ENCODE assay signal across 12 mouse cellular contexts in genomic region chr3:82767484-82767883, GRCm38 (mm10).
A peak's percentile ranks its signal among the peaks of the same experiment; 100 is the strongest.
DNase-seq lines count a peak whose midpoint lies in the region.
"Had no signal": no experiment of that assay in that cellular context is flagged by ENCODE, and none has a peak within 500 bp of the region (broad histone marks: within the 10 kb centered on the region; RNA-seq: fewer than 3 reads in every experiment).

No protein-coding gene starts in this region.

- intact Hi-C loops in heart, postnatal 25 days (cut with DNase I) = no loop called here

- DNase-seq in right cerebral cortex, adult 2 months (ENCODE audit: low spot score in 2 of 2) = peak; percentile 26 to 28
- no peak for DNase-seq in right cerebral cortex, postnatal 4 days
- DNase-seq in embryo, embryonic 9.5 days (ENCODE audit: extremely low spot score) = peak; percentile 14
- DNase-seq in left cerebral cortex, adult 18-20 months (ENCODE audit: low spot score in 2 of 2) = peak; percentile 41 to 58
- DNase-seq in telencephalon, adult 2 months (ENCODE audit: low read depth, low spot score) = peak; percentile 55
- DNase-seq in cerebellum, postnatal 25 days = no peak
- no peak for DNase-seq in heart, postnatal 25 days (ENCODE audit: low spot score)
- DNase-seq in heart, postnatal 4 days = no peak
- DNase-seq: adrenal gland, postnatal 36 days; cerebellum, postnatal 14 days; gastrocnemius, postnatal 25 days; thymus, postnatal 25 days had no signal

Comparison
In these comparisons a context has a peak if more than half of its experiments do, and no peak if none do; other contexts are left out.
1. DNase-seq: peak in right cerebral cortex, adult 2 months (2 of 2), embryo, embryonic 9.5 days (single experiment), left cerebral cortex, adult 18-20 months (2 of 2) and telencephalon, adult 2 months (single experiment); none in right cerebral cortex, postnatal 4 days (single experiment), cerebellum, postnatal 25 days (0 of 2), heart, postnatal 25 days (single experiment) and heart, postnatal 4 days (single experiment).